Mouse (Mus musculus): ENCODE results near the gene Catsperz. TPM values are rescaled to one million over a fixed set of nuclear protein-coding genes. Genes with fewer than 3 reads are reported as not detected.

Catsperz gene
- polyA plus RNA-seq, 1 experiment from 2014 or later: 1.9 TPM

DNA sequence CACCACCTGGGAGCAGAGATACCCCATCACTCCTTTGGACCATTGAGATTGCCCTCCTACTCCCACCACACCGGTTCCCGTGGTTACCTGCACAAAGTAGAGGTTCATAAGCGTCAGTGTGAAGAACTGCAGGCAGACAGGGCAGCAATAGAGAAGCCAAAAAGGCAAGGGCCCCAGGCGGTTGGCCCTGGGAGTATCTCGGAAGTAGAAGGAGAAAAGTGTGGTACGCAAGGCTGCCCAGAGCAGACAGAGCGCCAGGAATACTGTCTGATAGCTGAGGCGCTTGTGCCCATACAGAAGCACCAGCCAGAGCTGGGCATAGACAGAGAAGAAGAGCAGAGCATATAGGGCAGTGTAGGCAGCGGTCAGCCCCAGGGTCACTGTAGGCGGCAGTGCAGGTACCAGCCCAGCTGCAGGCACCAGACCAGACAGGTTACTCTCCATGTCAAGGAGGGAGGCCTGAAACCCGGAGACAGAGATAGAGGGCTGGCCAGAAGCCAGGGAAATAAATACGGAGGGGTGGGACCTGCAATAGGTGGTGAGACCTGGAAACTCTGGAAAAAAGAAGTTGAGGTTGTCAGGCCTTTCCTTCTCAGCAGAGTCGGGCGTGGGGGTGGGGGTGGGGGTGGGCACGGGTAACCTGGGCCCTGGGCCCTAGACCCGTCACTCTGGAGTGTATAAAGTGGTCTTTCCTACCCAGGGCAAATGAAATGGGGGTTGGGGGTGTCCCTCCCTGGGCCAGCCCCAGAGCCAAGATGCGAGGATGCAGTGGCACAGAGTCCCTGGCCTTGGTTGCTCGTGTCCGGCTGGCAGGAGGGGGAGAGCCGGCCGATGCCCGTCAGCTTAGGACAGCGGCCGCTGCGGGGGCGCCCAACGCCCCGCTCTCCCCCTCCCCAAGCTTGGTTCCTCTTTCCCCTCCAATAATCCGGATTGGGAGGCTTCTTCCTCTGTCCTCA, 15.5 kb upstream of the Catsperz start:
- Histone ChIP-seq H3K27me3 (ENCODE audit: control insufficient read depth, insufficient read depth, low read depth, low read length) (peaks cover 6% of the 10 kb centered on the region), H3K36me3 (ENCODE audit: control insufficient read depth, insufficient read depth, low read length) (no peaks in the 10 kb centered on the region), H3K4me3 (ENCODE audit: low read depth, low read length) (peak overlapping the region; percentile 89), H3K9me3 (replicated peaks; ENCODE audit: control insufficient read depth, low read length, poor library complexity, severe bottlenecking) (no peaks in the 10 kb centered on the region), H3K27ac (ENCODE audit: low read length) (peak overlapping the region; percentile 98), H3K4me1 (ENCODE audit: control insufficient read depth, insufficient read depth, low read length) (peaks cover 30% of the 10 kb centered on the region), H3K9ac (ENCODE audit: low read depth, low read length) (peak overlapping the region; percentile 99), H3K4me2 (ENCODE audit: low read length) (peak overlapping the region; percentile 99)
- 21% methylated on average over 28 of the region's 29 CpGs for WGBS
- peak; percentile 8; the same call in 1 of the 2 replicates for ATAC-seq

DNA sequence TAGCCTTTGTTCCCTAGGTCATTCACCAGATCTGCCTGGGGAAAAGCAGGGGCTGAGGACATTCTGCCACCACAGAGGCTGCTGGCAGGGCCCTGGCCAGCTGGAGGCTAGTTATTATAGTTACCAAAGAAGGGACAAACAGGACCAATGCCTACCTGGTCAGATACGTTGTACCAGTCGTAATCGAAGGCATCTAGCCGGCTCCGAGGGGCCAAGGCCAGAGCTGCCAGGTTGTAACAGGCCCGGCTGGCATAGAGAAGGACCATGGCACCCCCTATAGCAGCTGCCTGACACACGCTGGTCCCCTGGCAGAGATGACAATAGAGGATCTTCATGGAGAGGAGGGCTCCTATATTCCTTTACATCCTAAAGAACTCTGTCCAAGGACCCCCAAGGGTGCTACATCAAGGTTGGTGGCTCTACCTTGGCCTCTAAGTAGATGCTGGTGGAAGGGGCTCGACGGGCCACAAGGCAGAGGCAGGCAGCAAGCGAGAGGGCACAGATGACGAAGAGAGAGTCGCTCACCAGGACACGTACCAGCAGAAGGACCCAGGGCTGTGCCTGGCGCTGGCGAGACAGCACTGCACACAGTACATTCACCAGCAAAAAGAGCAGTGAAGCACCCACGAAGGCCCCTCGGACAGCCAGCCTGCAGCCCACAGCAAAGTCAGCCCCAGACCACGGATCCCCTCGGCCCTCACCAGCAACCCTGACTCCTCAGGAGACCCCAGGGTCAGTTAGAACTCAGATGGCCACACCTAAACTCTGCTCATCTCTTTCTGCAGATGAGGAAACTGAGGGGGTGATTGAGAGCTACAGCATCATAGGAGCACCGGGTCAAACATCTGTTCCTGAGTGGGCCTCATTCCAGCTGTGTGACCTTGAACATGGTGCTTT, 14.2 kb upstream of the Catsperz start:
- Histone ChIP-seq H3K4me1 (ENCODE audit: control insufficient read depth, insufficient read depth, low read length) (peaks cover 31% of the 10 kb centered on the region), H3K27me3 (ENCODE audit: control insufficient read depth, insufficient read depth, low read depth, low read length) (peaks cover 11% of the 10 kb centered on the region), H3K9ac (ENCODE audit: low read depth, low read length) (peak overlapping the region; percentile 32), H3K9me3 (replicated peaks; ENCODE audit: control insufficient read depth, low read length, poor library complexity, severe bottlenecking) (no peaks in the 10 kb centered on the region), H3K4me2 (ENCODE audit: low read length) (peak overlapping the region; percentile 99), H3K4me3 (ENCODE audit: low read depth, low read length) (peak overlapping the region; percentile 6; the same call in 1 of the 2 replicates), H3K36me3 (ENCODE audit: control insufficient read depth, insufficient read depth, low read length) (no peaks in the 10 kb centered on the region), H3K27ac (ENCODE audit: low read length) (no peak overlapping the region)
- no peak for ATAC-seq
- WGBS: 86% methylated on average over 20 of the region's 20 CpGs

DNA sequence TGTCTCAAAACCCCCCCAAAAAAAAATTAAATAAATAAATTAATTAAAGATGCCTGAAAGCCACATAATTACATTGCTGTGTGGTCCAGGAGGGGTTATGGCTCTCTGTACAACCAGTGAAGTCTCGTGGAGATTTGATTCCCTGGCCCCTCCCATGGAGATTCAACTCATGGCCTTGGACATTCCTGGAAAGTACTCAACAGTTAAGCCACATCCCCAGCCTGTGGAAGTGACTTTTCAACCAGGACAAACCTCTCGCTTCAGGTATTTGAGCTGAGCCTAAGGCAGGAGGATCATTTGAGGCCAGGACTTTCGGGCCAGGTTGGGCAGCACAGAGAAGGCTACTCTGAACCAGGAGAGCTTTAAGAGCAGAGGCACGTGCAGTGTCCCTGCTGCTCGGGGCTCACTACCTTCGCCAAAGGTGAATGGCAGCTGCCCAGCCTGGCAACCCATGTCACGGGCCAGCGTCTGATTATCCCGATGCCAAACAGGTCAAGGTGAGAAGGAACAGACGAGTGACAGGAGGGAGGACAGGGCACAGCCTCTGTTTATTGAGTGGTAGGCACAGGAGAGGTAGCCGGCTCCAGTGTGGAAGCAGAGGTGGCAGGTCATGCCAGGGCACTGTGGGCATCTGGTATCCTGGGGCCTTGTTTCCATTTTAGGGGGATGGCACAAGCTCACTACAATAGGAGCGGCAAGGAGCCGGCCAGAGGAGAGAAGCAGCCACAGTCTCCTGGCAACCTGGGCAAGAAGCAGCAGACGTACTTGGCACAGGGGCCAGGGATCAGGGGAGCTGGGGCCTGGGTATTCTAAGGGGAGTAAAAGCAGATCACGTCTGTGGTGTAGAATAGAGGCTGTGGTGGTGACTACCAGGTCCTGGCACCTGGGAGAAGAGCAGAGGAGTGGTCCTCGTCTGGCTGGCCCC, 12.6 kb upstream of the Catsperz start:
- peaks cover 36% of the 10 kb centered on the region for H3K4me1 ChIP-seq (ENCODE audit: control insufficient read depth, insufficient read depth, low read length)
- H3K4me2 ChIP-seq (ENCODE audit: low read length): no peak overlapping the region
- WGBS: 79% methylated on average over 16 of the region's 16 CpGs

DNA sequence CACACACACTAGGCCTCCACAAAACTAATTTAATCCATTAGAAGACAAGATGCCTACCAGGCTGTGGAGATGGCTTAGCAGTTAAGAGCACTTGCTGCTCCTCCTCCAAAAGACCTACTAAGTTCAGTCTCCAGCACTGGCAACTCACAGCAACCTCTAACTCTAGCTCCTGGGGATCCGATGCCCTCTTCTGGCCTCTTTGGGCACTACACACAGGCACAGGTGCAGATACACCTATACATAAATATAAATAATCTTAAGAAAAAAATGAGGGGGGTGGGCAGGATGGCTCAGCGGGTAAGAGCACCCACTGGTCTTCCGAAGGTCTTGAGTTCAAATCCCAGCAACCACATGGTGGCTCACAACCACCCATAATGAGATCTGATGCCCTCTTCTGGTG, 11.1 kb upstream of the Catsperz start:
- Histone ChIP-seq H3K4me1 (ENCODE audit: control insufficient read depth, insufficient read depth, low read length) (peaks cover 34% of the 10 kb centered on the region), H3K36me3 (ENCODE audit: control insufficient read depth, insufficient read depth, low read length) (no peaks in the 10 kb centered on the region), H3K4me2 (ENCODE audit: low read length) (no peak overlapping the region), H3K9ac (ENCODE audit: low read depth, low read length) (no peak overlapping the region), H3K27ac (ENCODE audit: low read length) (no peak overlapping the region), H3K27me3 (ENCODE audit: control insufficient read depth, insufficient read depth, low read depth, low read length) (peaks cover 40% of the 10 kb centered on the region), H3K9me3 (replicated peaks; ENCODE audit: control insufficient read depth, low read length, poor library complexity, severe bottlenecking) (no peaks in the 10 kb centered on the region), H3K4me3 (ENCODE audit: low read depth, low read length) (no peak overlapping the region)
- ATAC-seq: no peak
- WGBS: 23% methylated on average over 3 of the region's 3 CpGs

More for the DNA sequence above, 12.6 kb upstream of the Catsperz start:
- no peak overlapping the region for H3K9ac ChIP-seq (ENCODE audit: low read depth, low read length)
- H3K27me3 ChIP-seq (ENCODE audit: control insufficient read depth, insufficient read depth, low read depth, low read length): peaks cover 25% of the 10 kb centered on the region
- H3K4me3 ChIP-seq (ENCODE audit: low read depth, low read length): no peak overlapping the region
- no peaks in the 10 kb centered on the region for H3K36me3 ChIP-seq (ENCODE audit: control insufficient read depth, insufficient read depth, low read length)
- H3K27ac ChIP-seq (ENCODE audit: low read length): no peak overlapping the region
- ATAC-seq: no peak
- H3K9me3 ChIP-seq (replicated peaks; ENCODE audit: control insufficient read depth, low read length, poor library complexity, severe bottlenecking): no peaks in the 10 kb centered on the region

DNA sequence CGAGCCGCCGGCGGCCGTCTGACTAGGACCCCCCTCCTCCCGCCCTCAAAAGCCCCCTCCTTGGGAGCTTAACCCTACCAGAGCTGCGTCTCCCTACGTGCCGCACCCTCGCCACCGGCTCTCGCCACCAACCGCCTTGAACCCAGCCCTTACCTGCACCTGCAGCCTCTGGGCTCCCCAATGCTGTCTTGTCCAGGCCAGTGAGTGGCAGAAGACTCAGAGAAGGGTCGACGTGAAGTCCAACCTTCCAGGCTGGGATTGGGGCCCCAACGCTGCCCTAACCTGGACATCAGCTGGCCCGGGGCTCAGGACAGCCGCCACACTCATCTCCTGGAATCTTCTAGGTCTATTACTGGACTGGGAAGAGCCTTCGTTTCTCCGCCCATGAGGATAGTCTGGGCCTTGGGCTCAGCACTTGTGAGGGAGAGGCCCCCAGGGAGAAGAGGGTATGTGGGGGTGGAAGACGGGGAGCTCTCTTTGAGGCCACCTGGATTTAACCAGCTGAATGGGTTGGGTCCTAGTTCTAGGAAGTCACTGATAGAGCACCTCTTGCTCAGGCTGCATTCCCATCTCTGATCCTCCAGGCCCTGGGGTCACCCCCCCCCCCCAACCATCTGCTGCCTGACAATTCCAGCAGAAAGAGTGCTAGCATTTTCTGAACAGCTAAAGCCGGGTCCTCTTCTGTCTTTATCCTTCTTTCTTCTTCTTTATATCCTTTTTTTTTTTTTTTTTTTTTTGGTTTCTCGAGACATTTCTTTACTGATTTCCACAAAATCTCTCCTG, 9.2 kb upstream of the Catsperz start, which contains the start of gene Kcnk4:
Gene Kcnk4 (minus strand): TSS at position 321 of the 783 bp plus-strand sequence.
- 7% methylated on average over 23 of the region's 23 CpGs for WGBS
- Histone ChIP-seq H3K4me2 (ENCODE audit: low read length) (peak within 1 kb of the TSS; percentile 83), H3K36me3 (ENCODE audit: control insufficient read depth, insufficient read depth, low read length) (no peaks in the 10 kb centered on the region), H3K9me3 (replicated peaks; ENCODE audit: control insufficient read depth, low read length, poor library complexity, severe bottlenecking) (no peaks in the 10 kb centered on the region), H3K4me1 (ENCODE audit: control insufficient read depth, insufficient read depth, low read length) (peaks cover 20% of the 10 kb centered on the region), H3K27me3 (ENCODE audit: control insufficient read depth, insufficient read depth, low read depth, low read length) (peaks cover 49% of the 10 kb centered on the region), H3K27ac (ENCODE audit: low read length) (no peak within 1 kb of the TSS), H3K4me3 (ENCODE audit: low read depth, low read length) (peak within 1 kb of the TSS; percentile 48), H3K9ac (ENCODE audit: low read depth, low read length) (peak within 1 kb of the TSS; percentile 79)
- ATAC-seq: peak; percentile 13

DNA sequence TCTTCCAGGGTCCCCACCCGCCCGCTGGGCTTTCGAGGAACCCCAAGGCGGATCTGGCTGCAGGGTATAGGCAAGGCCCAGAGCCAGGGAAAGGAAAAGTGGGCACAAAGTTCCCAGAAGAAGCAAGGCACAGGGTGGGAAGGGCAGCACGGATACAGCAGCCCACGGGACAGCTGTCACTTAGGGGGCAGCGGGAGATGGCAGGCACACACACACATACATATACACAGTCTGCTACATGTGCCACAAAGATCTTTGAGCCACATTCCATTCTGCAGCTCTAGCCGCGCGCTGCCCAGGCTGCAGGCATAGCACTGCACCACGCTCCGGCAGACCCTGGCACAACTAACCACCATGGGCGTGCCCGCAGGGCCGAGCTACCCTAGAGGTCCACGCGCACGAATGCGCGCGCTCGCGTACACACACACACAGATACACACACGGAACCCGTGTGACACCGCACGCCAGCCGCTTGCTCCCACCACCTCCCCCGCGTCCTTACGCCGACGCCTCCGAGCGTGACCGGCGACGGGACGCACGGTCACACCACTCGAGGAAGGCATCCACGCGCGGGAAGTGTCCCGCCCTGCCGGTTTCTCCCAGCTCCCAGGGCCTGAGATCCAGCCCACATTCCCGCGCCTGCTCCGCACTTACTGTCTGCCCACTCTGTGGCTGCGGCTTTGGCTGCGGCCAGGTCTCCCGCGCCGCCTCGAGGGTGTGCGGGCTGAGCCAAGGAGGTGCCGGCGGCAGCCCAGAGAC, 8.4 kb upstream of the Catsperz start:
- Histone ChIP-seq H3K27me3 (ENCODE audit: control insufficient read depth, insufficient read depth, low read depth, low read length) (peaks cover 54% of the 10 kb centered on the region), H3K4me1 (ENCODE audit: control insufficient read depth, insufficient read depth, low read length) (peaks cover 12% of the 10 kb centered on the region), H3K9ac (ENCODE audit: low read depth, low read length) (peak overlapping the region; percentile 79), H3K4me2 (ENCODE audit: low read length) (peak overlapping the region; percentile 83), H3K4me3 (ENCODE audit: low read depth, low read length) (peak overlapping the region; percentile 48), H3K36me3 (ENCODE audit: control insufficient read depth, insufficient read depth, low read length) (no peaks in the 10 kb centered on the region), H3K27ac (ENCODE audit: low read length) (no peak overlapping the region), H3K9me3 (replicated peaks; ENCODE audit: control insufficient read depth, low read length, poor library complexity, severe bottlenecking) (no peaks in the 10 kb centered on the region)
- peak; percentile 69 for ATAC-seq
- WGBS: 3% methylated on average over 58 of the region's 58 CpGs

DNA sequence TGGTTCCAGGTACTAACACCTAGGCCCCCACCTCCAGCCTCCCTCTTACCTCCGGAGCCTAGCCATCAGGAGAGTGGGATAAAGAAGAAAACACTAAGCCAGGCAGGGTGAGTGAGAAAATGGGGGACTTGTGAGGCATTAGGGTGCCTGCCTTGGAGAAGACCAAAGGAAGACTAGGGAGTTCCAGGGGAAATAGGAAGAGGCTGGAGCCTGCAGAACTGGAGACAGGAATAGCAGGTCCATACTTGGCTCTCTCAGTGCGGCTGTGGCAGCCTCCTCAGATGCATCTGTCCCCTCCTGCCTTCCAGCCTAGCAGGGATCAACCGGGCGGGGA, 7.9 kb upstream of the Catsperz start:
- peak overlapping the region; percentile 83 for H3K4me2 ChIP-seq (ENCODE audit: low read length)
- no peak for ATAC-seq
- peak overlapping the region; percentile 48 for H3K4me3 ChIP-seq (ENCODE audit: low read depth, low read length)
- WGBS: 18% methylated on average over 4 of the region's 4 CpGs
- H3K9me3 ChIP-seq (replicated peaks; ENCODE audit: control insufficient read depth, low read length, poor library complexity, severe bottlenecking): no peaks in the 10 kb centered on the region
- no peaks in the 10 kb centered on the region for H3K36me3 ChIP-seq (ENCODE audit: control insufficient read depth, insufficient read depth, low read length)
- H3K9ac ChIP-seq (ENCODE audit: low read depth, low read length): peak overlapping the region; percentile 79
- peaks cover 56% of the 10 kb centered on the region for H3K27me3 ChIP-seq (ENCODE audit: control insufficient read depth, insufficient read depth, low read depth, low read length)
- H3K27ac ChIP-seq (ENCODE audit: low read length): no peak overlapping the region
- H3K4me1 ChIP-seq (ENCODE audit: control insufficient read depth, insufficient read depth, low read length): peaks cover 10% of the 10 kb centered on the region
